Mouse (Mus musculus) heart, embryonic 14.5 days (tissue): ENCODE data around the gene LTO1. TPM values are rescaled to one million over a fixed set of nuclear protein-coding genes. Genes with fewer than 3 reads are reported as not detected.

Source experiments
- ATAC-seq: fragments of 200-750 bp; cut with Nextera tagmentation; 2 replicates; pipeline ENCODE4 v1.8.0; 2017; ENCODE audit warnings: low read depth, moderate TSS enrichment; ENCODE audit not compliant: insufficient number of reproducible peaks, insufficient read depth, low FRiP score
- H3K27ac ChIP-seq, 2 experiments: fragments of 200-500 bp in 1 of 2; fragments of 300-500 bp in 1 of 2; sonication (generic) in 1 of 2; replicated peaks in 1 of 2; 2 replicates each; pipeline ENCODE4 v1.5.1; 2012 to 2014; ENCODE audit warnings: low read depth in 2 of 2, low read length in 2 of 2, control low read depth in 1 of 2, mild to moderate bottlenecking in 1 of 2, mixed read lengths in 1 of 2; ENCODE audit not compliant: control insufficient read depth in 1 of 2, insufficient read depth in 1 of 2
- H3K27me3 ChIP-seq: fragments of 300-500 bp; sonication (generic); 2 replicates; pipeline ENCODE4 v1.6.1; 2014; ENCODE audit warnings: mild to moderate bottlenecking, low read length, control low read depth; ENCODE audit not compliant: control insufficient read depth, insufficient read depth
- H3K36me3 ChIP-seq: fragments of 300-500 bp; sonication (generic); 2 replicates; pipeline ENCODE4 v1.6.1; 2014; ENCODE audit warnings: mild to moderate bottlenecking, control low read depth, low read length, mixed read lengths; ENCODE audit not compliant: control insufficient read depth, insufficient read depth
- H3K4me1 ChIP-seq, 2 experiments: fragments of 200-500 bp in 1 of 2; fragments of 300-500 bp in 1 of 2; sonication (generic) in 1 of 2; 2 replicates each; pipeline ENCODE4 v1.6.1; 2012 to 2014; ENCODE audit warnings: low read length in 2 of 2, control low read depth in 1 of 2, mixed read lengths in 1 of 2; ENCODE audit not compliant: control insufficient read depth in 2 of 2, insufficient read depth in 2 of 2
- H3K4me2 ChIP-seq: fragments of 300-500 bp; sonication (generic); 2 replicates; pipeline ENCODE4 v1.6.1; 2014; ENCODE audit warnings: mild to moderate bottlenecking, low read length
- H3K4me3 ChIP-seq, 2 experiments: fragments of 200-500 bp in 1 of 2; fragments of 300-500 bp in 1 of 2; sonication (generic) in 1 of 2; 2 replicates each; pipeline ENCODE4 v1.5.1; 2012 to 2014; ENCODE audit warnings: low read length in 2 of 2, mild to moderate bottlenecking in 2 of 2, control low read depth in 1 of 2, low read depth in 1 of 2, moderate library complexity in 1 of 2; ENCODE audit not compliant: control insufficient read depth in 1 of 2, insufficient read depth in 1 of 2
- H3K9ac ChIP-seq: fragments of 300-500 bp; sonication (generic); 2 replicates; pipeline ENCODE4 v1.6.1; 2014; ENCODE audit warnings: mild to moderate bottlenecking, low read length
- H3K9me3 ChIP-seq: fragments of 300-500 bp; sonication (generic); 2 replicates; pipeline ENCODE4 v1.6.1; 2016; ENCODE audit warnings: low read length, control low read depth; ENCODE audit not compliant: control insufficient read depth
- WGBS: fragments of 180-500 bp; shearing (Covaris S2); extraction: QIAGEN DNeasy Blood & Tissue Kit; methylation state at CpG from one replicate; pipeline ENCODE4 v1.1.7; 2014; 5-methylcytosine and 5-hydroxymethylcytosine counted together
- polyA plus RNA-seq: library from polyadenylated mRNA; unstranded; fragments of >200 nt; fragmentation: Nextera tagmentation; extraction: Ambion mirVana; gene quantifications from 2 replicates; pipeline ENCODE4 v1.2.1, GENCODE M21; 2014

LTO1 gene
- polyA plus RNA-seq, 1 experiment from 2014 or later, result 19.2 TPM

GRCm38 (mm10) chr7:144964316-144964715 is 49.4 kb downstream of the LTO1 start:
- peaks cover 0 to 3% of the 10 kb centered on the region in 2 experiments; a peak in 1 of 4 replicates for H3K4me1 ChIP-seq
- no peaks in the 10 kb centered on the region for H3K9me3 ChIP-seq
- H3K27ac ChIP-seq, result no peak overlapping the region
- no peak overlapping the region for H3K9ac ChIP-seq
- no peaks in the 10 kb centered on the region for H3K27me3 ChIP-seq
- H3K4me3 ChIP-seq, result no peak overlapping the region
- no peaks in the 10 kb centered on the region for H3K36me3 ChIP-seq
- H3K4me2 ChIP-seq, result no peak overlapping the region
- no peak for ATAC-seq
- 77% methylated on average over 4 of the region's 4 CpGs for WGBS

GRCm38 (mm10) chr7:144965893-144966292 is 51.0 kb downstream of the LTO1 start:
- Histone ChIP-seq H3K9me3 (no peaks in the 10 kb centered on the region), H3K4me1 (no peaks in the 10 kb centered on the region; a peak in 1 of 4 replicates), H3K4me2 (no peak overlapping the region), H3K27me3 (no peaks in the 10 kb centered on the region), H3K27ac (no peak overlapping the region), H3K9ac (no peak overlapping the region), H3K4me3 (no peak overlapping the region), H3K36me3 (no peaks in the 10 kb centered on the region)
- no peak for ATAC-seq
- 67% methylated on average over 5 of the region's 5 CpGs for WGBS

- H3K36me3 ChIP-seq, result no peaks in the 10 kb centered on the region
- H3K4me1 ChIP-seq, result peaks cover 2 to 4% of the 10 kb centered on the region in 2 experiments; a peak in 2 of 4 replicates
- H3K27me3 ChIP-seq, result no peaks in the 10 kb centered on the region
- no peak overlapping the region for H3K27ac ChIP-seq
- no peaks in the 10 kb centered on the region for H3K9me3 ChIP-seq
- 0 out of 2 replicates have a peak, but pooled peaks have one; percentile 34 for ATAC-seq
- 61% methylated on average over 8 of the region's 8 CpGs for WGBS
- H3K9ac ChIP-seq, result no peak overlapping the region
- H3K4me3 ChIP-seq, result no peak overlapping the region
- no peak overlapping the region for H3K4me2 ChIP-seq
These were observed 56.3 kb downstream of the LTO1 start for GRCm38 (mm10) chr7:144970997-144971768.

- no peak for ATAC-seq
- 34% methylated on average over 2 of the region's 2 CpGs for WGBS
These were observed 56.9 kb downstream of the LTO1 start for GRCm38 (mm10) chr7:144971769-144972168.

GRCm38 (mm10) chr7:144973461-144973860 is 58.6 kb downstream of the LTO1 start:
- 41% methylated on average over 8 of the region's 8 CpGs for WGBS
- Histone ChIP-seq H3K4me3 (no peak overlapping the region), H3K4me2 (no peak overlapping the region), H3K36me3 (no peaks in the 10 kb centered on the region), H3K27ac (no peak overlapping the region), H3K4me1 (peaks cover 2 to 4% of the 10 kb centered on the region in 2 experiments; a peak in 2 of 4 replicates), H3K9ac (no peak overlapping the region), H3K27me3 (no peaks in the 10 kb centered on the region), H3K9me3 (no peaks in the 10 kb centered on the region)
- no peak for ATAC-seq

More at GRCm38 (mm10) chr7:144971769-144972168, 56.9 kb downstream of the LTO1 start:
- Histone ChIP-seq H3K4me3 (no peak overlapping the region), H3K9me3 (no peaks in the 10 kb centered on the region), H3K27me3 (no peaks in the 10 kb centered on the region), H3K36me3 (no peaks in the 10 kb centered on the region), H3K4me1 (peaks cover 2 to 4% of the 10 kb centered on the region in 2 experiments; a peak in 2 of 4 replicates), H3K9ac (no peak overlapping the region), H3K4me2 (no peak overlapping the region), H3K27ac (no peak overlapping the region)

GRCm38 (mm10) chr7:144977121-144977520 is 62.2 kb downstream of the LTO1 start:
- Histone ChIP-seq H3K27ac (no peak overlapping the region), H3K4me2 (no peak overlapping the region), H3K4me3 (no peak overlapping the region), H3K27me3 (no peaks in the 10 kb centered on the region), H3K9ac (no peak overlapping the region), H3K36me3 (no peaks in the 10 kb centered on the region), H3K9me3 (no peaks in the 10 kb centered on the region), H3K4me1 (peaks cover 4 to 8% of the 10 kb centered on the region in 2 experiments; a peak in 3 of 4 replicates)
- no peak for ATAC-seq
- 81% methylated on average over 2 of the region's 2 CpGs for WGBS

- Histone ChIP-seq H3K27ac (no peak overlapping the region), H3K9ac (no peak overlapping the region), H3K36me3 (no peaks in the 10 kb centered on the region), H3K27me3 (no peaks in the 10 kb centered on the region), H3K4me3 (no peak overlapping the region), H3K4me1 (peaks cover 2 to 4% of the 10 kb centered on the region in 2 experiments; a peak in 1 of 4 replicates), H3K4me2 (no peak overlapping the region), H3K9me3 (no peaks in the 10 kb centered on the region)
- no peak for ATAC-seq
- 67% methylated on average over 5 of the region's 5 CpGs for WGBS
These were observed 64.9 kb downstream of the LTO1 start for GRCm38 (mm10) chr7:144979814-144980213.
